Mouse (Mus musculus): ENCODE results near the gene Afap1. TPM values are rescaled to one million over a fixed set of nuclear protein-coding genes. Genes with fewer than 3 reads are reported as not detected.
A peak's percentile ranks its signal among the peaks of the same experiment; 100 is the strongest.

Afap1 gene
- polyA plus RNA-seq, 1 experiment from 2014 or later: 25.6 TPM

GRCm38 (mm10) chr5:35933059-35933458, 39.9 kb downstream of the Afap1 start:
- Histone ChIP-seq H3K36me3 (no peaks in the 10 kb centered on the region; the same call in 1 of the 2 replicates), H3K4me2 (replicated peaks) (no peak overlapping the region), H3K27ac (replicated peaks) (no peak overlapping the region), H3K4me3 (replicated peaks) (no peak overlapping the region), H3K27me3 (no peaks in the 10 kb centered on the region), H3K4me1 (0 out of 2 replicates have a peak, but pooled peaks cover 19% of the 10 kb centered on the region), H3K9ac (no peak overlapping the region), H3K9me3 (replicated peaks) (no peaks in the 10 kb centered on the region)
- 81% methylated on average over 10 of the region's 10 CpGs for WGBS
- ATAC-seq (ENCODE audit: insufficient number of reproducible peaks, low FRiP score, low TSS enrichment, low read depth): no peak

GRCm38 (mm10) chr5:35935939-35936338, 42.8 kb downstream of the Afap1 start:
- Histone ChIP-seq H3K4me3 (replicated peaks) (no peak overlapping the region), H3K27me3 (no peaks in the 10 kb centered on the region), H3K36me3 (no peaks in the 10 kb centered on the region; the same call in 1 of the 2 replicates), H3K27ac (replicated peaks) (no peak overlapping the region), H3K9ac (no peak overlapping the region), H3K4me2 (replicated peaks) (no peak overlapping the region), H3K9me3 (replicated peaks) (no peaks in the 10 kb centered on the region), H3K4me1 (peaks cover 39% of the 10 kb centered on the region)
- ATAC-seq (ENCODE audit: insufficient number of reproducible peaks, low FRiP score, low TSS enrichment, low read depth): no peak
- WGBS: 74% methylated on average over 7 of the region's 7 CpGs

- 51% methylated on average over 10 of the region's 10 CpGs for WGBS
Observed at GRCm38 (mm10) chr5:35938249-35939223, 45.4 kb downstream of the Afap1 start.

GRCm38 (mm10) chr5:35939958-35940357, 46.8 kb downstream of the Afap1 start:
- H3K27me3 ChIP-seq: no peaks in the 10 kb centered on the region
- H3K9ac ChIP-seq: no peak overlapping the region
- H3K4me3 ChIP-seq (replicated peaks): no peak overlapping the region
- no peaks in the 10 kb centered on the region; the same call in 1 of the 2 replicates for H3K36me3 ChIP-seq
- H3K4me2 ChIP-seq (replicated peaks): no peak overlapping the region
- no peaks in the 10 kb centered on the region for H3K9me3 ChIP-seq (replicated peaks)
- H3K27ac ChIP-seq (replicated peaks): no peak overlapping the region; the same call in 1 of the 2 replicates
- 69% methylated on average over 6 of the region's 6 CpGs for WGBS
- ATAC-seq (ENCODE audit: insufficient number of reproducible peaks, low FRiP score, low TSS enrichment, low read depth): no peak
- H3K4me1 ChIP-seq: peaks cover 24% of the 10 kb centered on the region

More at GRCm38 (mm10) chr5:35938249-35939223, 45.4 kb downstream of the Afap1 start:
- Histone ChIP-seq H3K9me3 (replicated peaks) (no peaks in the 10 kb centered on the region), H3K4me1 (peaks cover 30% of the 10 kb centered on the region), H3K9ac (no peak overlapping the region), H3K27me3 (no peaks in the 10 kb centered on the region), H3K36me3 (no peaks in the 10 kb centered on the region; the same call in 1 of the 2 replicates), H3K4me3 (replicated peaks) (no peak overlapping the region), H3K27ac (replicated peaks) (peak overlapping the region; percentile 34), H3K4me2 (replicated peaks) (no peak overlapping the region)
- no peak for ATAC-seq (ENCODE audit: insufficient number of reproducible peaks, low FRiP score, low TSS enrichment, low read depth)

- H3K27ac ChIP-seq (replicated peaks): no peak overlapping the region
- no peaks in the 10 kb centered on the region for H3K27me3 ChIP-seq
- no peak overlapping the region for H3K4me3 ChIP-seq (replicated peaks)
- peaks cover 23% of the 10 kb centered on the region for H3K4me1 ChIP-seq
- H3K36me3 ChIP-seq: peaks cover 6% of the 10 kb centered on the region; the same call in 1 of the 2 replicates
- H3K9ac ChIP-seq: no peak overlapping the region
- H3K9me3 ChIP-seq (replicated peaks): no peaks in the 10 kb centered on the region
- 76% methylated on average over 5 of the region's 5 CpGs for whole genome bisulfite sequencing
- no peak for ATAC-seq (ENCODE audit: insufficient number of reproducible peaks, low FRiP score, low TSS enrichment, low read depth)
- no peak overlapping the region for H3K4me2 ChIP-seq (replicated peaks)
Observed at GRCm38 (mm10) chr5:35943541-35943940, 50.4 kb downstream of the Afap1 start.

- WGBS: 82% methylated on average over 2 of the region's 2 CpGs
Observed at GRCm38 (mm10) chr5:35946841-35947240, 53.7 kb downstream of the Afap1 start.

GRCm38 (mm10) chr5:35947427-35947826, 54.3 kb downstream of the Afap1 start:
- no peak overlapping the region for H3K27ac ChIP-seq (replicated peaks)
- peaks cover 31% of the 10 kb centered on the region for H3K36me3 ChIP-seq
- WGBS: 61% methylated on average over 4 of the region's 4 CpGs
- H3K9ac ChIP-seq: no peak overlapping the region
- H3K4me1 ChIP-seq: peaks cover 16% of the 10 kb centered on the region
- H3K4me2 ChIP-seq (replicated peaks): no peak overlapping the region
- no peaks in the 10 kb centered on the region for H3K9me3 ChIP-seq (replicated peaks)
- H3K27me3 ChIP-seq: no peaks in the 10 kb centered on the region
- no peak overlapping the region for H3K4me3 ChIP-seq (replicated peaks)
- no peak for ATAC-seq (ENCODE audit: insufficient number of reproducible peaks, low FRiP score, low TSS enrichment, low read depth)

More at GRCm38 (mm10) chr5:35946841-35947240, 53.7 kb downstream of the Afap1 start:
- H3K27me3 ChIP-seq: no peaks in the 10 kb centered on the region
- H3K9ac ChIP-seq: no peak overlapping the region
- H3K4me2 ChIP-seq (replicated peaks): no peak overlapping the region
- H3K36me3 ChIP-seq: peaks cover 26% of the 10 kb centered on the region
- no peak overlapping the region for H3K27ac ChIP-seq (replicated peaks)
- H3K4me3 ChIP-seq (replicated peaks): no peak overlapping the region
- no peaks in the 10 kb centered on the region for H3K9me3 ChIP-seq (replicated peaks)
- no peak for ATAC-seq (ENCODE audit: insufficient number of reproducible peaks, low FRiP score, low TSS enrichment, low read depth)
- H3K4me1 ChIP-seq: peaks cover 16% of the 10 kb centered on the region

GRCm38 (mm10) chr5:35948225-35948975, 55.3 kb downstream of the Afap1 start:
- Histone ChIP-seq H3K27ac (replicated peaks) (peak overlapping the region; percentile 58), H3K27me3 (no peaks in the 10 kb centered on the region), H3K4me1 (peaks cover 16% of the 10 kb centered on the region), H3K36me3 (peaks cover 37% of the 10 kb centered on the region), H3K9ac (no peak overlapping the region), H3K9me3 (replicated peaks) (no peaks in the 10 kb centered on the region), H3K4me2 (replicated peaks) (no peak overlapping the region), H3K4me3 (replicated peaks) (no peak overlapping the region)
- 52% methylated on average over 15 of the region's 15 CpGs for WGBS
- ATAC-seq (ENCODE audit: insufficient number of reproducible peaks, low FRiP score, low TSS enrichment, low read depth): 0 out of 2 replicates have a peak, but pooled peaks have one; percentile 46

- no peaks in the 10 kb centered on the region for H3K9me3 ChIP-seq (replicated peaks)
- H3K27me3 ChIP-seq: no peaks in the 10 kb centered on the region
- no peak overlapping the region for H3K4me2 ChIP-seq (replicated peaks)
- H3K27ac ChIP-seq (replicated peaks): peak overlapping the region; percentile 58
- ATAC-seq (ENCODE audit: insufficient number of reproducible peaks, low FRiP score, low TSS enrichment, low read depth): no peak
- no peak overlapping the region for H3K4me3 ChIP-seq (replicated peaks)
- no peak overlapping the region for H3K9ac ChIP-seq
- WGBS: 47% methylated on average over 5 of the region's 5 CpGs
- peaks cover 23% of the 10 kb centered on the region for H3K4me1 ChIP-seq
- H3K36me3 ChIP-seq: peaks cover 37% of the 10 kb centered on the region
Observed at GRCm38 (mm10) chr5:35949061-35949460, 55.9 kb downstream of the Afap1 start.

- Histone ChIP-seq H3K27ac (replicated peaks) (no peak overlapping the region), H3K36me3 (peaks cover 40% of the 10 kb centered on the region), H3K9ac (no peak overlapping the region), H3K4me2 (replicated peaks) (no peak overlapping the region), H3K27me3 (no peaks in the 10 kb centered on the region), H3K4me3 (replicated peaks) (no peak overlapping the region), H3K4me1 (peaks cover 28% of the 10 kb centered on the region), H3K9me3 (replicated peaks) (no peaks in the 10 kb centered on the region)
- WGBS: 74% methylated on average over 7 of the region's 7 CpGs
- ATAC-seq (ENCODE audit: insufficient number of reproducible peaks, low FRiP score, low TSS enrichment, low read depth): no peak
Observed at GRCm38 (mm10) chr5:35950504-35950903, 57.4 kb downstream of the Afap1 start.
